Mouse (Mus musculus) left cerebral cortex, postnatal 25 days (tissue): Measurements from ENCODE around the gene Polr3b. TPM values are rescaled to one million over a fixed set of nuclear protein-coding genes. Genes with fewer than 3 reads are reported as not detected.

Experiments
- DNase-seq, 2 experiments: peaks; one replicate each; pipeline ENCODE4 v3.0.0; 2022; ENCODE audit warnings: low spot score in 2 of 2, mixed read lengths in 1 of 2
- intact Hi-C: fragments of 180-260 bp; cut with DNase I; formaldehyde crosslinking; loops from one replicate; pipeline ENCODE4 v1.15.1; 2025
- total RNA-seq, 2 experiments: library from RNA; stranded (reverse); gene quantifications; 2 replicates each; pipeline ENCODE4 v1.2.3; 2021

Polr3b gene
- total RNA-seq, 2 experiments from 2014 or later: 13.0 to 14.2 TPM

DNA sequence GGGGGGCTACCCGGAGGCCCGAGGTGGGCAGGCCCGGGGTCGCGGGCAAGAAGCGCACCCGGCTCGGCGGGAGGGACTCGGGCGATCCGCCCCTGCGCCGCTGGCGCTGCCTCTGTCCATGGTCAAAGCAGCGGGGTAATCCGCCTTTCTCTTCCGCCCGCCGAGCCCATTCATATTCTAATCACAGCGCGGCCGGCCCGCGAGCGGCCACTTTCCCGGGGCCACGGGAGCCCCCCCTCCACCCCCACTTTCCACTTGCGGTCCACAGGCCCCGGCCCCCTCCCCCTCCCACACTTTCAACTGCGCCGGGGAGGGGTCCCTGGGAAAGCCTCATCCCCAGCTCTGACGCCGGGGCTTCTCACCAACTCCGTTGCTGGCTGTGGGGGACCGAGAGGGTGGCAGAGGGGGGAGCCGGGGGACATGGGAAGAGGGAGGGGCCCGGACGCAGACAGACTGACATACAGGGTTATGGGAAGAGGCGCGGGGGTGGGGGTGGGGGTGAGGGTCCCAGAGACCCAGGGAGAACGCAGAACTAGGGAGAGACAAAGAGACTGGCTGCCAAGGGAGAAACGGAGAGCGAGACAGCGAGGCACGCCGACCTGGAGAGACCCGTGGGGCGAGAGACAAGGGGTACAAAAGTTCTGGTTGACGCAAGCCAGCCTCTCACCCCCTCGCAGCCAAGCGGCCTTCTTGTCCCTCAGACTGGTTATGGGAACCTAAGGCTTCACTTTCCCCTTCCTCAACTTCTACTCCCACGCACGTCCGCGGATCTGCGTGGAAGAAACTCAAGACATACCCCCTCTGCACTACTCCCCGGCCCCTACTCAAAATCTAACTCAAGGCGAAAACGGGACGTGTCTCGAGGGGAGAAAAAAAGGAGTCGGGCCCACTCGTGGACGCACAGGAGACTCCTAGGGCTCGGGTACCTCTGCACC is 133.0 kb downstream of the Polr3b start:
- intact Hi-C loops: loop anchor here (5.0 kb wide), 1 partner anchor 97 kb away; no protein-coding TSS in a partner anchor
- DNase-seq: no peak

DNA sequence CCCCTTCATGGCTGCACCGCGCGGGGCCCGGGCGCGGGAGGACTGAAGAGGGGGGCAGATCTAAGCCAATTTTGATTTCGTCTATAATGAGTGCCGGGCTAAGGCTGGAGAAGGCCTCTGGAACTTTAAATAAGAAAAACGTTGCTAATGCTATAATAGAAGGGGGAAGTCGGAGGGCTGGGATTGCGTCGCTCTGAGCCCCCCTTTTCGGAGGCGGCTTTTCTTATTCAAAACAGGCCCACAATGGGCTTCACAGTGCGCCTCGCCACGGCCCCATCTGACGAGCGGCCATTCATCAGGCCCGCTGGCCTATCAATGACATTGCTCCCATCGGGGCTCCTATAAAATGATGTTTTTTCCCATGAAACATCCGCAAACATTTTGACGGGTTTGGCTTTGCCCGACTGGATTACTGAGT is 133.7 kb downstream of the Polr3b start, which contains the start of gene Rfx4:
Rfx4 (plus strand) TSS at position 277 of the 418 bp plus-strand sequence.
- DNase-seq: no peak

DNA sequence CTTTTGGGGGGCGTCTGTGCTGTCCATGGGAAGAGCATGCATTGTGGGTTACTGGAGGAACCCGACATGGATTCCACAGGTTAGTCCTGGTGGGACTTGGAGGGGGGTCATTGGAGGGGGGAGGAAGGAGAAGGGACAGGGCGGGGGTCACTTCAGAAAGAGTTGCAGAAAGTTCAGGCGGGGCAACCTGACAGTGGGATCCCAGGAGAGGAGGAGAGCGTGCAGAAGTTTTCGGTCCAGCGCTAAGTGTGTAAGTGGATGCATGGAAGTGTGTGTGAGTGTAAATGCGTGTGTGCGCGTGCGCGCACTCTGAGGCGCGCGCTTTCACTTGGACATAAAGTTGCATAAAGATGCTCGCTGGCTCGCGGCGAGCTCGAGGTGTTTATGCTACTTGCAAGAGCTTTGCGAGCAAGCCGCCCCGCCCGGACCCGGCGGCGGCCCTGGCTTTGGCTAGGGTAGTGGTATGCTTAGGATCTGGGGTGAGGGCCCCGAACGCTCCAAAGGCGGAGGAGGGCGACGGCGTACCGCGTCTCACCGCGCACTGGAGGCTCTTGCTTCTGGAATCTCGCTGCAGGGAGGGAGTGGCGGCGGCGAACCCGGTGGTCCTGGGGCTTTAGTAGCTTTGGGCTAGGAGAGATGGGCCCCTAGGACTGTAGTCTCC is 134.5 kb downstream of the Polr3b start:
- no peak for DNase-seq
- intact Hi-C loops: loop anchor here (5.0 kb wide), 1 partner anchor 96 kb away; no protein-coding TSS in a partner anchor

More for the DNA sequence above, 133.7 kb downstream of the Polr3b start, which contains the start of gene Rfx4:
- intact Hi-C loops: loop anchor here (5.0 kb wide), 1 partner anchor 97 kb away; no protein-coding TSS in a partner anchor

DNA sequence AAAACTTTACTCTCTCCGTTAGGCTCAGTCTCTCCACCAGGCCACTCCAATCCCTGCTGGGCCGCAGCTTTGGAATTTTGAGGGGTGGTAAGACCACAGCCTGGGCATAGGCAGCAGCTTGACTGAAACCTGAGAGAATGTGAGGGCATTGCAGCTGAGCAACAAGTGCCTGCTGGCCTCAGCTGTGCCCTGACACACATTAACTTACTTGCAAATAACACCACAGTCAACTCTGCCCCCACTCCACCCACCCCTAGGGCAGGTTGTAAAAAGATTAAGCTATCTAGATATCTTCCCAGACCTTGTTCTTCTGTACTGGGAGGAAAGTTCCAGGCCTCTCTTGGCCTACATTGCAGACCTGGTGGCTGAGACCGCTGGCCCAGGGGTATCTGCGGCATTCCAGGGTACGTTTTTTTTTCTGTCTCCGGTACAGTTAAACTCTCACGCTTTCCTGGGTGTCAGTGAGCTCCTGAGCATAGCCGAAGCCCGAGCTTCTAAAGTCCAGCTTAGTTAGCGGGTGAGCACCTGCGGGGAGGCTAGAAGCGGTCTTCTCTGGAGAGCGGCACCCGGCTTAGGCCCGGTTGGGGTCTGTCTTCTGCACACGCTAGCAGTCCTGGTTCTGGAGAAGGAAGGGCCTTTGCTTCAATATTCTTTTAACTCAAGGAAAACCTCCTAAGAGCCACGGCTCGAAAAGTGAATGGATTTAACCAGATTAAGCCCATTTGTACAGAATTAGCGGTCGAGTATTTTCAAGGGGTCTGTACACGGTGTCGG is 135.5 kb downstream of the Polr3b start:
- DNase-seq: no peak
- intact Hi-C loops: loop anchor here (5.0 kb wide), 1 partner anchor 95 kb away; no protein-coding TSS in a partner anchor

DNA sequence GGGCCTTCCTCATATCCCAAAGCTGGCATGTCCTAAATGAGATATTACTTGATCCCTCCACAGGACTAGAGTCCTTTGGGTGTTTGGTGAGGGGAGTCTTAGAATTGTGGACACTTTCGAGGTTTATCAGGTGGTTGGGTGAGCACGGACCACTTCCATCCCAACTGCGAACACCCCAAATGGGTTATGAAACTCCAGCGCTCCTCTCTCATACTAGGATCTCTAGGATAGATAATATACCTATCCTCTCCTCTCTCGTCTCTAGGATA is 136.0 kb downstream of the Polr3b start:
- intact Hi-C loops: loop anchor here (5.0 kb wide), 1 partner anchor 94 kb away; no protein-coding TSS in a partner anchor
- DNase-seq: no peak

DNA sequence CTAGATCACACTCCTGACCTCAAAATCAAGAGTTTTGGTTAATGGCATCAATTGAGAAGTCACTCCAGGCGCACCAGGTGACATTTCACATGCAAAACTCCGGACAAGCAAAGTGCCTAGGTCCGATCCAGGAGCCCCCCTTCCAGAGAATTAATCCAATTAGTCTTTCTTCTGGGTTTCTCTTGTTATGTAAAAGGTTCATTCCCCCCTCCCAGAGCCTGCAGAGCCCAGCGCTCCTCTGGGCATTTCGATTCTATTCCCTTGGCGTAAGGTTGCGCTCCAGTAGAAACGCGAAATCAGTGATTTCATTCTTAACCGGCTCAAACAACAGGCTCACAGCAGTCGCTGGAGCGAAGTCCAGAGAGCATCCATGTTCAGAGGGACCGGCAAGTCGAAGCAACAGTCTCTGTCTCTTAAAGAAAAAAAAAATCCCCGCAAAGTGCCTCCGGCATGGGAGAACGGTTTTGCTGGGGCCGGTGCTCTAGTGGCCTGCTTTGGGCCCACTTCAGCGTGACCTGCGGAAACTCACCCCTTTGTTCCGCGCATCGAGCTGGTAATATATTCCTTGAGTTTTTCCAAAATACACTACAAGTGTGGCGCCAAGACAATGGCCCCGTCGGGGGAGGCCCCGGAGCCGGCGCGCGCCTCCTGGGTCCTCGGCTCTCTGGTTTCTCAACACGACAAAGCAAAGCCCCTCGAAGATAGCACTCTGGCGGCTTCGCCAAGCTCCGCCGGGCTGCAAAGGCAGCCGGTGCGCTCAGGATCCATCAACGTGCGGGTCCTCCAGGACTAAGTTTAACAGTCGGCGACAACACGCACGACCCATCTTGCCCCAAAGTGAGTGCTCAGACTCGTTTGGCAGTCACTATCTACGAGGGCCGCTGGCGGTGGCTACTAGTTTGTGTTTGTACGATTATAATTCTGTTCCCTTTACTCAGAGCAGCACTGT is 136.7 kb downstream of the Polr3b start:
- no peak for DNase-seq
- intact Hi-C loops: loop anchor here (5.0 kb wide), 1 partner anchor 94 kb away; no protein-coding TSS in a partner anchor

DNA sequence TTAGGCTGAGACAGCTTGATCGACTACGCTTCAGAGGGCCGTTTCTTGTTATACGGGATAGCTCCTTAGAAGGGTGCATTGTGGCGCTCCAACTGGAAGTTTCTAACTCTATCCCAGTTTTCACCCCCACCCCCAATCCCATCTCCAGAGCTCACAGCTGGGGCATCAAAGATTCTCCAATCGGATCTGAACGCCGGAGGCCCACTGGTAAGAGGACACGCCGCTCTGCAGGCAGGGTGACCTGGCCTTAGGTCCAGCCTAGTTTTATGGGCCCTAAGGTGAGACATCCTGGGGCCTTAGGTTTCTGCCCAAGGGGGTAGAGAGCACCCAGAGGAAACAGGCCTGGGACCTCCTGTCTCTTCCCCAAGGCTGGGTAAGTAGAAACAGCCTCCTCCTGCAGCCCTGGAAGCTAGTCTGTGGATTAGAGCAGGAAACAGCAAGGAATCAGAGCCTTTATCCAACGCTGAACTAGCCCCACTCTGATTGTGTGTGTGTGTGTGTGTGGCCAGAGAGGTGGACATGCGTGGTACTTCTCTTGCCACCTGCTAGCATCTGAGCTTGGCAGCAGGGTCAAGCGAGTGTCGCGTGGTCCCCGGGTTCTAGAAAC is 137.5 kb downstream of the Polr3b start:
- intact Hi-C loops: loop anchor here (5.0 kb wide), 1 partner anchor 93 kb away; no protein-coding TSS in a partner anchor
- DNase-seq: no peak

DNA sequence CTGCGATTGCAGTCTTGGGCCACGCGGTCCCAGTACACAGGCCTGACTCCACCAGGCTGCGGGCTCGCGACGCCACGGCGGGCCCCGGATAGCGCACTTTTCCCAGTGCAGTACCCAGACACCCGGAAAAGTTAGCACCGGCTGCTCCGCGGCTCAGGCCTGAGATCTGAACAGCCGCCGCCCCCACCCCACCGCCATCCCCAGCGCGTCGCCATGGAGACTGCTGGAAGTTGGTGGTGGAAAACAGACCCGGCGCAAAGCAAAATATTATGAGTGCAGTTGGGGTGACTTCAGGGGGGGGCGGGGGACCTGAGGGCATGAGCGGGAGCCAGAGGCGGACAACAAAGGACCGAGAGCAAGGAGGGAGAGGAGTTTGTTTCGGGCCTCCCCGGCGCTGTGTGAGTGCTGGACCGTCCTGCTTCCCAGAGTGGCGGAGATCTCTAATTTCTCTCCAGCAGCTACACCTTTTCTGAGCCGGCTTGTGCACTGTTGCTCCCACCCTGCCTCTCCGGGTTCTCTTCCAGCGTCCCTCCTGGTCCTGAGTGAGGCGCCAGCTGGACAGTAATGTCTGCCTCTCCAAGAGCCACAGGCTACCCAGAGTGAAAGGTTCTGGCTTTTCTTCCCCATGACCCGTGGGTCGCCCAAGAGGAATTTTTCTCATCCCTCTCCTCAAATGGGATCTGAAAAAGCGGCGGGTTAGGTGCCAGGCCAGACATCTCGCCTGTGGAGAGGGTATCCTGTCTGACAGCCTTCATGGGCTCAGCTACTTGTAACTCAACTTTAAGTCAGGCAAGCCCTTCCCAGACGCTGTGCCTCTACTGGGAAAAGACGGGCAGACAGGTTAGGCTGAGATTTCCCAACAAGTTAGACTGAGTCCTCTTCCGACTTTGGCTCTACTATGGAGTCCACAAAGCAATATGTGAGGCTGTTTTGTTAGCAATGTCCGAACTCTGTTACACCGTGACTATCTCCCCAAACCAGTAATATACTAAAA is 138.3 kb downstream of the Polr3b start:
- no peak for DNase-seq
- intact Hi-C loops: no loop called here

DNA sequence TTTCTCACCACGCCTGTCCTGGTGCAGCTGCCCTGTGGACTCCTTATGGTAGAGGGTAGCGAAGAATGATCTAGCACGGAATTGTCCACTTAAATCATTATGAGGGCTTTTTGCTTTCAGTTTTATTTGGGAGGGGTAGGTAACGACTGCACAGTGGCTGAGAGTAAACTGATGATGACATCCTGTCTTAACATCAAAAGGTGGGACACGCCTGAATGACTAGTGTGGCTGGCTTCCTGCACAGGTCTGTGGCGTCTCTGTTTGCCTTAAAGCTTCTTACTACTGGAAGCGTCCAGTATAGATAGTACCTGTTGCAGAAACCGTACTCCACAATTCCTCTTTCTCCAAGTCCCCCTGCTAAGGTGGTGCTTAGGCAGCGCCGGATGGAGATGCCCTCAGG is 146.7 kb downstream of the Polr3b start:
- intact Hi-C loops: no loop called here
- no peak for DNase-seq

DNA sequence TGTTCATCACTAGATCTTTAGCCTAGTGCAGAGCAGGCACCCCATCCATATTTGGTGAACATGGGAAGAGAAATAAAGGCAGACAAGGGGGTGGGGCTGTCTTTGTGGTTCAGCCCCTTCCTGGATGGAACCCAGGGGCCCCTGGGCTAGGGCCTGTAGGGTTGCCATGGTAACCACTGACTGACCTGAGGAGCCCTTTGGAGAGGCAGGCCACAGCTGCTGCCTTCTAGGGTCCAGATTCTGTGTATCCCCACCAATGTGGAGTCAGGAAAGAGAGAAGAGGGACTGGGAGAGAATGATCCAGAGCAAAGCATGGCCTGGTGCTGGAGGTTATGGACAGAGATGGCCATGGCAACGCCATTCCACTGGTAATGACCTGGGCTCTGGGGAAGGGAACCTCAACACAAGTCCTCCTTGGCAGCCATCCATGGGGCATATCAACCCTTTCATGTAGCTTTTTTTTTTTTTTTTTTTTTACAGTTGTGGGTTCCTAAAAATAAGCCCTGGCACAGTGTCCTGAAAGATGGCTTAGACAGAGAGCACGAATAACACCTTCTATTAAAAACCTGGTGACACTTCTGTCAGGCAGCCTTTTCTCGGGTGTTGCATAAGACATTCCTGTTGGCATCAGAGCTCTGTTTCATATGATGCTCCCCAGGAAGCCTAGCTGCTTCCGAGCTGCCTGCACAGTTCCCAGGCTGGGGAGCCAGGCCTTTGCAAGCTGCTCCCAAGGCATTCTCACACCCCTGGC is 150.5 kb downstream of the Polr3b start:
- intact Hi-C loops: loop anchor here (5.0 kb wide), 2 partner anchors 135 to 190 kb away; no protein-coding TSS in a partner anchor
- DNase-seq: peak; percentile 52 to 90

DNA sequence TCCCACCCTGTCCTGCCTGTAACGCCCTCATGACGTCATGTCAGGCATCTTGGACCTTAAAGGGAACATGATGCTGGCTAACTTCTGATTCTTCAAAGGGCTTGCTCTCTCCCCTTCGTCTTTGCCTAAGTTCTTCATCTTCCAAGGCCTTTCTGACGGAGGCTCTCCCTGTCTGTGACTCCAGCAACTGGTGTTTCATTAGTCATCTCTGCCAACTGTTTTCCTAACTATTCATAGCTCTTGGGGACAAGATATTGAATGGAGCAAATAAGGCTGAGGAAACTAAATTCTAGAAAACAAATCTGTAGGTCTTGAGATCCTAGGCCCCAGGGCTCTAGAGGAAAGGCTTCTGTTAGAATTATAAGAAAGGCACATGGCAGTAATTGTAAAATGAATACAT is 151.8 kb downstream of the Polr3b start:
- intact Hi-C loops: loop anchor here (5.0 kb wide), 2 partner anchors 133 to 188 kb away; no protein-coding TSS in a partner anchor
- DNase-seq: no peak

DNA sequence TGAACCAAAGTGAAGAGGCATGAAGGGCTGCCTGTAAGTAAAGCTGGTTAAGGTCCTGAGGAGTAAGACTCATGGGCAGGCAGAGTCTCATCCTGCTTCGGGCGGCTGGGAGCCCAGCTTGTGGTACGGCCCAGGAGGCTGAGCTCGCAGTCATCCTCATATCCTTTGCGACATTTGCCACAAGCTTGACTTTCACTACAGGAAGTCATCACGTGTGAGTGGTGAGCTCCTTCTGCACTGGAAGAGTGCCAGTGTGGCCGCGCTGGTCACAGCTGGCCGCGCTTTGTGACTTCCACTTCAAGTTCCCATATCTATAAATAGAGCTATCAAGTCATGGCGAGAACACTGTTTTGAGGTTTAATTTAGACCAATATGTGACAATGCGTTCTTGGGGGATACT is 152.5 kb downstream of the Polr3b start:
- DNase-seq: peak in 1 of 2 experiments; percentile 58
- intact Hi-C loops: loop anchor here (5.0 kb wide), 2 partner anchors 133 to 188 kb away; no protein-coding TSS in a partner anchor
